Mouse (Mus musculus): Measurements from ENCODE around the gene Snx25.

Snx25 gene

GRCm38 (mm10) chr8:46152064-46153031 is at the start of gene Snx25:
Gene Snx25, minus strand, starts transcription at chr8:46152159.
- DNase-seq = peak; percentile 84 to 92

- DNase-seq = no peak
These were observed 45.7 kb upstream of the Snx25 start for GRCm38 (mm10) chr8:46197673-46198072.

DNA sequence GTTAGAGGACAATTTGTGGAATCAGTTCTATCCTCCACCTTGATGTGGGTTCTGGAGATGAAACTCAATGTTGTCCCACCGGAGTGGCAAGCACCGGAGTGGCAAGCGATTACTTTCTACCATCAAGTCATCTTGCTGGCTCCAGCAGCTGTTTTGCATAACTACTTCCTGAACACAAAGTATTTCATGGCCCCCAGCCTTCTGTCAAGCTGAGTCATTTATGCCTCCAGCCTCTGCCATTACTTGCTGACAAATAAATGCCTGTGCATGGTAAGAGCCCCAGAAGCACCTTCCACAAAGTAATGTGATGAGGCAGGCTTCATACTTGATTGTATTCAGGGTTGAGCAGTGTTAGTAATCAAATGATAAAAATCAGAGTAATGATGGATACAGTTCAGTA is 44.9 kb upstream of the Snx25 start:
- DNase-seq = no peak

DNA sequence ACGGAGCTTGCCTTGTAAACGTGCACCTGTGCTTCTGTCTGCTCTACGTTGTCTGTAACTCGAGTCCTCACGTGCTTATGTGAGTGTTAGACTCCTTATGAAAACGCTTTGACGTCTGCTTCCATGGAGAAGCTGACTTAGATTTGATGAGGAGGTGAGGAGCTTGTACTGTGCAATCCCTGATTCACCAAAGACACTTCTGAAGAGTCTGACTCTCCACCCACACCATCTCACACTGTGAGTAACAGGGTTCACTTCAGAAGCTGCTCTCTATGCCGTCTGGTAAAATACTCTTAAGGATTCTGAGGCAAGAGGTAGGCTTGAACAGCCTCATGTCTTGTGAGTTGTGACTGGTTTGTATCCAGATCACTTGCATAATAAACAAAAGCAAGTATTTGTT is 41.1 kb upstream of the Snx25 start:
- no peak for DNase-seq

DNA sequence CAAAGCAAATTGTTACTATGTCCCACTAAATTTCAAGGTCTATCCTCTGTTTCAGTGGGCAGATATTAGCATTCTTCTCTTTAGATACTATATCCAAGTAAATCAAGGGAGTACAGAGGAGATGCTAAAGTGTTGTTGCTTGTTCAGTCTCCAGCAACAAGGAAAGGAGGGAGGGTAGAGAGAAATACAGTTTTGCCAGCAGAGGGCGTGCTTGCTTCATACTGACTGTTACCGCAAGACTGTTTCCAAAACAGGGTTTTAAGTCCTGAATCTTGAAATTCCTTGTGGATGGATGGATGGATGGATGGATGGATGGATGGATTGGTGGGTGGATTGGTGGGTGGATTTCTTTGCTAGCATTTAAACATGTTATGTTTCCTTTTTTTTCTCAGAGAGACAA is 33.4 kb upstream of the Snx25 start:
- peak; percentile 25 to 61 for DNase-seq

DNA sequence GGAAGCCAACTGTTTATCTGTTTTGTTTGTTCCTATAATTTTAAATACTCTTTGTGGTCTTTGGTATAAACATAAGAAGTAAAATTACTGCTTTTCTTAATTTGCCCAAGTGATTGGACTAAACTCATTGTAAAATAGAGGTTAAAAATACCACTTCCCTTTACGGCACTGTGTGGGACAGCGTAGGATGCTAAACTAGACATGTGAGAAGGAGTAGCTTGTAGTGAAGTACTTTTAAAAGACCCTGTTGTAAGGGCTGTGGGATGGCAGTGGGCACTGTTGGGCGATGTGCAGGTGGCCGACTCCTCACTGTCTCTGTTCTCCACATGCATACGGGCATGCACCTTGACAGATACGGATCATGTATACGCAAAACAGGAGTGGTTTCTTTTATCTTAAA is 28.2 kb upstream of the Snx25 start:
- no peak for DNase-seq

- no peak for DNase-seq
These were observed 21.7 kb upstream of the Snx25 start for GRCm38 (mm10) chr8:46173651-46174050.

DNA sequence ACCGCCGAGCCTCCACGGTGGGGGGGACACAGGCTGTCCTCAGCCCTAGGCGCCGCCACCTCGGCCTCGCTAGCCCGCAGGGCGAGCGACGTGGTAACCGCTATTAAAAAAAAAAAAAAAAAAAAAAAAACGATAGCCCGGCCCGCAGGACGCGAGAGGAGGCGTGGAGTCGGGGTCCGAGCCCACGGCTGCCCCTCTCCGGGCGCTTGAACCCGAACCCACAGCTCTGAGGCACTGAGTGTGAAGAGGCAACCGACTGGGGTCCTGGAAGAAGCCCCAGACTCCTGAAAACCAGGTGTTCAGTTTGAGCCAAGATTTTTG is 11.9 kb upstream of the Snx25 start:
- DNase-seq = no peak

- peak; percentile 97 for DNase-seq
These were observed 11.3 kb upstream of the Snx25 start for GRCm38 (mm10) chr8:46162953-46163869.

DNA sequence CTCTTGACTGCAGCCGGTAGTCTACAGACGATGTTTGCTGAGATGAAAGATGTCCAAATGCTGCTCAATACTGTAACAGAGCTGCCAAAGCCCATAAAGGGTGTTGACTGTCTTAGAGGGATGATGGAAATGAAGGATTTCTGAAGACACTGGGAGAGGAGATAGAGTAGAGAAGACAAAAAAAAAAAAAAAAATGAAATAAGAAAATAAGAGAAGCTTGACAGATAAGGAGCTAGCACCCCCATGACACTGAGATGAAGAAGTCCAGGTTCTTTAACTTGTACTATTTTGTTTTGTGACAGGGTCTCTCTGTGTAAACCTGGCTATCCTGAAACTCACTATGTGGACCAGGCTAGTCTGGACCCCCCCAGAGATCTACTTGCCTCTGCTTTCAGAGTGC is 1.1 kb upstream of the Snx25 start:
- DNase-seq = no peak

DNA sequence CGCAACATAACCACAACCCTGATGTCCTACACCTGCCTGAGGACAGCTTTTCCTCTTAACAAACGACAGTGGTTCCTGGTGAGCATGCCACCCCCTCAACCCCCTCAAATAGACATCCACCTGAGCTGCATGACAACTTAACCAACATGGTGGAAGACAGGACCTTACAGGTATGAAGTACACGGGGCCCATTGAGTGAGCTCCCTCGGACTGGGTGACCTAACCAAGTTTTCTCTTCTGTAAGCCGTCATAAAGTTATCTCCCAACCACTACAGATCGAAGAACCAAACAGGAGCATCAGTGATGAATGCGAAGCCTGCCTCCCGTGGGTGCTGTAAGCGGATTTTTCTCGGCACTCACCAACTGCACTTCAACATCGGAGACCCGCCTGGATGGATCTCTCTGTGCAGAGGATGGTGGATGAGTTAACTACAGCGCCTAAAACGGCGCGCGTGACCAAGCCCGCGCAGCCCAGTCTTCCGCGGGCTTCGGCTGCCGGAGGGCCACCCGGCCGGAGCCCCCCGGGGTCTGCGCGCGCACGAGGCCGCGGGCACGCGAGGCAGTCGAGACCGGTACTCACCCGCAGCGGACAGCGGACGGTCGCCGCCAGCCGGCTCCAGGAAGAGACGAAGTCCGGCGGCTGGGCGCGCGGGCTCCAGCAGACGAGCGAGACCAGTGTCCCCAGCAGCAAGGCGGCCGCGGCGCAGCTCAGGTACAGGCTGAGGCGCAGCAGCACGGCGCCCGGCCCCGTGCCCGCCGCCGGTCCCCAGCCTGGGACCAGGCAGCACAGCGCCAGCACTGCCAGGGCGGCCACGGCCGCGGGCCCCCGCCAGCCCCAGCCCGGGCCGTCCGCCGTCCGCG is 527 bp downstream of the Snx25 start, which contains the start of gene Cfap97:
Gene Cfap97, plus strand, starts transcription at position 570 of the 861 bp plus-strand sequence.
- DNase-seq = peak in 1 of 2 experiments; percentile 41

DNA sequence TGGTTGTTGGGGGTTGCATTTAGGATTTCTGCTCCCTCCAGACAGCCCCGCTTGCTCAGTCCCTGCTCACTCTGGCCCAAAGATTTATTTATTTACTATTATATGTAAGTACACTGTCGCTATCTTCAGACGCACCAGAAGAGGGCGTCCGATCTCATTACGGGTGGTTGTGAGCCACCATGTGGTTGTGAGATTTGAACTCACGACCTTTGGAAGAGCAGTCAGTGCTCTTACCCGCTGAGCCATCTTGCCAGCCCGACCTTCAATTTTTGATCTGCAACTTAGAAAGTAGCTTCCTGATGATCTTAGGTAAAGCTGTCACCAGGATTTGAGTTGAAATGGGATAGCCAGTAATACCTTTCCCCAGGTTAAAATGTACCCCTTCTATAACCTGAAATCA is 2.2 kb downstream of the Snx25 start:
- no peak for DNase-seq

- no peak for DNase-seq
These were observed 2.7 kb downstream of the Snx25 start for GRCm38 (mm10) chr8:46149306-46149705.

GRCm38 (mm10) chr8:46146173-46146572 is 5.8 kb downstream of the Snx25 start:
- DNase-seq = no peak

GRCm38 (mm10) chr8:46143924-46144323 is 8.0 kb downstream of the Snx25 start:
- no peak for DNase-seq

- no peak for DNase-seq
These were observed 8.5 kb downstream of the Snx25 start for GRCm38 (mm10) chr8:46143470-46143869.

DNA sequence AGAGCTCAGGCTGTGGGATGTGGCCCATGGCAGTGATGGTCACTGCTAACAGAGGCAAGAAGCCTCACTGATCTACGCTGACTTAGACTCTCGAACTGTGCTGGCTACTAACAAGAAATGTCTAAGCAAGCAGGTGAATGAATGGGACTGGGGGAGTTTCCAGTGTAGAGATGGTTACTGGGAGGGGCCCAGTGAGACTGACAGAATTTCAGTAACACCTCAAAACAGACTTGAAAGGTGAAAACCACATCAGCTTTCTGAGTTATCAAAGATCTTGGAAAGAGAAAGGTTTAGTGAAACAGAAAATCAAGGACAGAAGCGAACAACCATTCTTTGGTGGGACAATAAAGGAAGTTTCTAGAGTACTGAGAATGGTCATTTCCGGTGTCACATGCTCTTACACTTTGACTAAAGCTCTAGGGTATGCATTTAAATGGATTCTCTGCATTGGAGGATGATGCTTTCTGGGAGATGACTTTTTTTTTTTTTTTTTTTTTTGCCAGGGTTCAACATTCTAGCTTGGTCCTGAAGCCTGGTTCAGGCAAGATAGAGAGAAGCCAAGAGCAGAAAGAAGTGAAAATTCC is 9.4 kb downstream of the Snx25 start:
- no peak for DNase-seq

GRCm38 (mm10) chr8:46141688-46142087 is 10.3 kb downstream of the Snx25 start:
- no peak for DNase-seq

GRCm38 (mm10) chr8:46140376-46141120 is 11.4 kb downstream of the Snx25 start:
- DNase-seq = peak; percentile 52 to 75

DNA sequence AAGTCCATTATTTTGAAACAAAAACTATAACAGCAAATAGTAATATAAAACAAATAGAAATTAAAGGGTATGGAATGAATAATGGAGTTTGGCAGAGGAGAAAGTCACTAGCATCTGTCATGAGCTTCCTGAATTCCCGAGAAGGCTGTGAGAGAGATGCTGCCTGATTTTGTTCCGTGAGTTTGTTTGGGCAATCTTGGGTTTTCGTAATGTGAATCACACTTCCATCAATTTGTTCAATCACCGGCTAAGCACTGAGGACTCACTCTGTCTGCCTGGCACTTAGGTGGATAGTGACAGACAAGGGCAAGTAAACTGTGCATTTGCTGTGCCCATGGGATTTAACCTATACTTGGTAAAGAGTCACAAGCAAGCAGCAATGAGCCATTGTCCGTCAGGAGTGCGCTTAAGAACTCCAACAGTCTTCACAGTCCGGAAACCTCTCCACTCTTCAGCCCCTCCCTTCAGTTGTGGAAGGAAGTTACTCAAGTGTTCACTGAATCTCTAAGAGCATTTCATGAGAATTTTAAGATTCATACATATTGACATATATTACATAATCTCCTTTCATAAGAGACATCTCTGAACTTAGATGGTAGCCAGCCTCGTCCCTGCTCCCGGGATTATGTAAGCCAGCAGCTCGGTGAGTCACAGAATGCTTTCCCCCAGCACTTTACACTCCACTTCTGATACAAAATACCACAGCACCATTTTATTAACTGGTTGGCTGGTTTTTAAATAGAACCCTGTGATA is 13.9 kb downstream of the Snx25 start:
- peak; percentile 18 to 37 for DNase-seq

DNA sequence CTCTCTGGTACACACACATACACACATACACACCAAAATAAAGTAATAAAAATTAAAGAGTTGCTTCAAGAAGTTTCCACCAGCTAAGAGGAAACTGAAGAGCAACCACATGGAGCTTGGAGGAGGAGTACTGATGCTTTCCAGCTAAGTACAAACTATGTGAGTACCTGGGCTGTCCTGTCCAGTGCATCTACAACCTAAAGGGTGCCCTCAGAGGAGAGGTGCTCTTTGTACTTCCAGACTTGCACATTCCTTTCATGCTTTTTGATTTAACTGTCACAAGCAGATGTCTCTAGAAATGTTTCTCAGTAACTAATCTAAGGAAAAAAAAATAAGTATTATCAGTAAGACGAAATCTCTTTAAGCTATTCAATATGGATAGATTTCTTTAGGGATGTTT is 14.6 kb downstream of the Snx25 start:
- peak; percentile 21 to 56 for DNase-seq

Data from kidney, adult 8-10 months (tissue).